Mouse (Mus musculus) liver, adult 2 months (tissue): Measurements from ENCODE around the gene Mlf2.

Experiments
- CTCF ChIP-seq: fragments of 200-500 bp; IDR thresholded peaks from 2 replicates; pipeline ENCODE4 v1.5.1; 2011; ENCODE audit warnings: low read depth, low read length, control low read depth
- POLR2A ChIP-seq: fragments of 200-500 bp; IDR thresholded peaks from 2 replicates; pipeline ENCODE4 v1.6.1; 2011; ENCODE audit warnings: low read length, control low read depth; ENCODE audit not compliant: insufficient read depth; ENCODE audit errors: extremely low read depth

- TF ChIP-seq CTCF (no peak), POLR2A (no peak)
Observed at GRCm38 (mm10) chr6:124900801-124901480, 30.2 kb upstream of the Mlf2 start.
